Mouse (Mus musculus): Measurements from ENCODE around the gene Cep152. TPM values are rescaled to one million over a fixed set of nuclear protein-coding genes. Genes with fewer than 3 reads are reported as not detected.

Cep152 gene
- polyA plus RNA-seq, 1 experiment, result 1.3 TPM

Other genes with a start within 250 kb of the Cep152 start
- gene Gm9913, start 120.0 kb downstream of the Cep152 start, polyA plus RNA-seq (2012; rRNA removed), result 0.07 and 0.09 TPM in 2 replicates
- gene Fbn1, start 117.1 kb downstream of the Cep152 start, polyA plus RNA-seq (2012; rRNA removed), result 4.2 and 9.3 TPM in 2 replicates
- 5.4 and 5.6 TPM in 2 replicates for gene Eid1, start 48.0 kb upstream of the Cep152 start, polyA plus RNA-seq (2012; rRNA removed)
- 0.16 and 0.22 TPM in 2 replicates for gene Shc4, start 99.0 kb upstream of the Cep152 start, polyA plus RNA-seq (2012; rRNA removed)
- 8.4 and 15.1 TPM in 2 replicates for gene Secisbp2l, start 157.8 kb upstream of the Cep152 start, polyA plus RNA-seq (2012; rRNA removed)
- gene Galk2, start 234.0 kb upstream of the Cep152 start, polyA plus RNA-seq (2012; rRNA removed), result 25.1 and 26.8 TPM in 2 replicates
- 8.4 and 8.5 TPM in 2 replicates for gene Cops2, start 234.0 kb upstream of the Cep152 start, polyA plus RNA-seq (2012; rRNA removed)